Mouse (Mus musculus): ENCODE measurements around the gene Rad1.
"Not testable (repeated sequence)": the region's sequence is repeated elsewhere in the genome, so short reads cannot be mapped to it uniquely, and the experiment has no call there.

The Rad1 gene

DNA sequence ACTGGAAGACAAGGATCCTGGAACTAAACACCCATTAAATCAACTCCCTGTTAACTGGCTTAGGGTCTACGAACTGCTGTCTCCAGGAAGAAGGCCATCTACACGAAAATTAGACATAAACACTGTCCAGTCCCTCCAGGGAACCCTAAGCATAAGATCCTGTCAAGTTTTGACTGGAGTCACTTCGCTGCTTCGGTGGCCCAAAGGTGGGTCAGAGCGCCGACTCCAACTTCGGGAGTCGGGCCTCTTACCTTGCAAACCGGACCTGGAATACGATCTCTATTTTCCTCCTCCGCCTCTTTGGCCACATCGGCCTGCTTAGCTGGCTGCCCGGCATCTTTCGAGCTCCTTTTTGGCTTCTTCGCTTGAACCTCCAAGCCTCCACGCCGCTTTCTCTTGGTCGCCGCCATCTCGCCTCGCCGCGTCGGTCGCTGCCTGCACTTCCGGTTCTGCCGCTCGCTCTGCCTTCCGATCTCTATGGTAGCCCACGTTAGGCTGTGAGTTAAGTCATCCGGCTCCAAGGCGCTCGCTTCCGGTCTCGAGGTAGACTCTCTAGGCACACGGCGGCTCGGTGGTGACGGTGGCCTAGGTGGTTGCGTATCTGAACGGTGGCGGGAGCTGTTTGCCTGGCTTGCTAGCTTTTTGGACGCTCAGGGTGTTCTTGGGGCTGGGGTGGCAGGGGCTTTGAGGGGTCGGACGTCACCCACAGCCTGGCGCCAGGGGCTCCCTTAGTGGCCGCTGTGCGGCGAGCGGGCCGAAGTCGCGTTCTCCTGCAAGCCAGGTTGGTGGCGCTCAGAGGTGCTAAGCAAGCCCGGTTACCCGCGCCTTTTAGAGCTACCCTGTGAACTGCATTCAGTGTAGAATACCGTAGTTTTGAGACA, at the start of gene Rad1, which contains the start of gene Brix1:
Rad1 (plus strand) TSS at position 535 of the 881 bp plus-strand sequence.
Brix1 (minus strand) TSS at position 464 of the 881 bp plus-strand sequence.
- peak; percentile 95 for DNase-seq

DNA sequence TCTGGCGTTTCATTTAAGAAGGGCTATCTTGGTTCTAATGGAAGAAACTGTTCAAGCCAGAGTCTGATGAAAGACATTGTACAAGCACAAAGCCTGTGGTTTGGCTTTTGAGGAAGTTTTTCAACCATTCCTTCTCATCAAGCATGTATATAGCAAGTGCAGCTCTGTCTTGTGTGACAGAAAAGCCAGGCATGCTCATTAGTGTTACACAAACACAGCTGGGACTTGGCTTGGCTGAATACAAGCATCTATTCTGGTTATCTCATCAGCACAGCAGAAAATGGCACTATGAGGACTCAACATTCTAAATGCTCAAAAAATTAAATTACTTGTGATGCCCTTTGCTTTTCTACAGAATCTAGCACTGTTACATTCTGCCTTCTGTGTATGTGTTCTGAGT, 48.9 kb upstream of the Rad1 start:
- DNase-seq = no peak

DNA sequence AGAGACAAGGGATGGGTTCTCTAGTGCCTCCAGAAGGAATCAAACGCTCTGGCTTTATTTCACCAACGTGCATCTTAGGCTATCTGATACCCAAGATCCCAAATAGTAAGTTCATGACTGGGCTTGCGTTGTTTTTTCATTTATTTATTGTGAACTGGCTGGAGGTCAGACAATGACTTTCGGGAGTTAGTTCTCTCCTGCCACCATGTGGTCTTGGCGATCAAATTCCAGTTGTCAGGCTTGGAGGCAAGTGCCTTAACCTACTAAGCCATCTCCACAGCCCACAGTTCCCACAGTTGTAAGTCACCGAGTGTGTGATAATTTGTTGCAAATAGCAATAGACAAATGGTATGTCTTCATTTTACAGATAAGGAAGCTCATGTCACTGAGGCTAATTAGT, 45.9 kb upstream of the Rad1 start:
- DNase-seq = no peak

DNA sequence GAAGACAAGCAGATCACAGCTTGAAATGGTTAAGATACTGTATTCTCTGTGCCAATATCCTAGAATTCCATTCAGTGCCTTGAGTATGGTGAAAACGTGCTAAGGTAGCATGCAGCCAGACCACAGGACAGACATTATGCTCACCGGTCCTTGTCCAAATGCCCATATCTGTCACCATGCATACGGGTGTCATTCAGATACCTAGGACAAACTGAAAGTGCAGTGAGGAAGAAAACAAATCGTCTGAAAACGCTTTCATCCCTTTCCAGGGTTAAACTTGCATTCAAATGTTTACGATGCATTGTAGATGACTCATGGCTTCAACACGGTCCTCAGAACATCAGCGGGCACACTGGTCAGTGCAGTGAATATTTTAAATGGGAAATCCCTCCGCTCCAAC, 44.3 kb upstream of the Rad1 start:
- no peak for DNase-seq

DNA sequence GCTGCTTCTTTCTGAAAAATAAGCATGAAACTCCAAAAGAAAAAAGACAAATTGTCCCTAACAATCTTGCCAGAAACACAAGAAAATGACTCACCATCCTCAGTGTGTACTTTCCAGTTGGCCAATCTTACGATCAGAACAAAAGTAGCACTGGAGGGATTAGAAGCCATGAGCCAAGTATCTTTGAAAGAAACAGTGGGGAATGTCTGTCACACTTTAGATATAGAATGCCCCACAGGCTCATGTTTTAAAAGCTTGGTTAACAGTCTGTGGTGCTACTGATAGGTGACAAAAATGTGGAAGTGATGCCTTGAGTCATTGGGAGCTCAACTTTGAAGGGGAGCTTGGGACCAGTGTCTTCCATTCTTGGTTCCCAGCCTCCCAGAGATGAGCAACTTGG, 43.5 kb upstream of the Rad1 start:
- DNase-seq = no peak

DNA sequence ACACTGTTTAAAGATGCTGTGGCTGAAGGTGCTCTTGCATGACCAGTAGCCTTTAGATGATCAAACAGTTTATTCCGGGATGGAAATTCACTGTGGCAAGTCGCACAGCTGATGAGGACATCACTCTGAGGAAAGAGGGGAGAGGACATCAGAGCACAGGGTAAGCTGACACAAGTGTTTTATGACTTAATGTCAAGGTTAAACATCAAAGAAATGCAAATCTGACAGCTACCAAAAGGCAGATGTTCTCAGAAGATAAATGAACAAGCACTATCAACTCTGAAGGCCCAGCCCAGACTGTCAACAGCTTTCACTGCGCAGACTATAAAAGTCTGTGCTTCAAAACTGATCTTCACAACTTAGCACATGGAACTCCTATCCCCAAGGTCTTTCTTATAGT, 38.7 kb upstream of the Rad1 start:
- no peak for DNase-seq

DNA sequence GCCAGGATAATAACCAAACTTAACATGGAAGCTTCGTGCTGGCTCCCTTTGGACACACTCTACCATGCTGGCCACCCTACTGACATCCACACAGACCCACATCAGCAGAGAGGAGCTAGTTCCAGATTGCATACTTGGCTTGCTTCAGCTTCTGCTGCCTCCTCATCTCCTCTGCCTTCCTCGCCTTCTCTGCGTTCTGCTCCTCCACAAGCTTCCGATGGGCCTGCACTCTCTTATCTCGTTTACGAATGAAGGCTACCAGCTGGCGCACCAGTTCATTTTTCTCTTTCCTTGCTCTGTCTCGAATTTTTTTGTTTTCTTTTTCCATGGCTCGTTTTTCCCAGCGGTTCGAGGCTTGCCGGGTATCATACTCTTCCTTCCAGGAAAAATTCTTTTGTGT, 24.8 kb upstream of the Rad1 start:
- DNase-seq = no peak

DNA sequence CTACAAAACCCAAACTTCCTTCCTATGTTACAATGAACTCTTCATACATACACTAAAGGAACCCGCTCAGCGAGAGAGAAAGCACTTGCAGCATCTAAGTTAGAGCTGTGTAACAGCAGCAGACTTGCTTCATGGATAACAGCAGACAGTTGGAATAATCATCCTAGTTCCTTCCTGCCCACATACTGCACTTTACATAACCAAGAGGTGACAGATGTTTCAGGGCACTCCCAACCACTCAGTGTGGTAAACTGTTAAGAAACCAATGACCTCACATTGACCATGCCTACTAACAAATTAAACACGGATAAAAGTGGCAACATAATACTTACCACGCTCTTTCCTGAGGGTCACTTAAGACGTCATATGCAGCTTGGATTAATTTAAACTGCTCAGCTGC, 22.3 kb upstream of the Rad1 start:
- no peak for DNase-seq

DNA sequence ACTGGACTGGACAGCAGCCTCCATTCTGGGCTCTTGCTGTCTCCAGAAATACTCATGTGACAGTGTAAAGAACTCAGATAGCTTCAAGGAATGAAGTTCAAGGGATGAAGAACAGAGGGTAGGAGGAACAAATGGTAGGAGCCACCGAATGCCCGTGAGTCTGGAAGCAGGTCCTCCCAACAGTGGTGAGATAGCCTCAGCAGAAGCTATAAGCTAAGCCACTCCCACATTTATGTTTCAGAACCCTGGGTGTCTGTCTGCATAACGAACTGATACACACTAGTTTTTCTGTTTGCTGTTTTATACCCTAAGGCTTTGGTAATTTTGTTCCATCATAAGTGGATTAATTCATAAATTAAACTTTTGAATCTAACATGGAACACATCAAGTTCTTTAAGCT, 21.1 kb upstream of the Rad1 start:
- no peak for DNase-seq

DNA sequence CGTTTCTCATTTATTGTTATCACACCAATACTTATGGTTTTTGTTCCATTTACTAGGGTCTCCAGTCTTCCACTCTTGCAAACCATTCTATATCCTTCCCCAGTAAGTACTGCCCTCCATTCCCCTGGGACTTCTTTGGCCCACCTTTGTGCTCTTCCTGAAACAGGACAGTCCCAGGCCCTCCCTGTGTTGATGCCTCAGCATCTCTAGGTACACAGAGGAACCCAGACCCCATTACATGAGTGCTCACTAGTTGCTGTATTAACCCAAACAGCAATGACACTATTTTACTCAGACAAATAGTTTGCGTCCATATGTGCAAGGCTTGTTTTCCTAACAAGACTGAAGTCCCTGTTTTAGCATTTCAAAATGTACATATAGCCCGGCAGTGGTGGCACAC, 17.1 kb upstream of the Rad1 start:
- DNase-seq = peak; percentile 17

DNA sequence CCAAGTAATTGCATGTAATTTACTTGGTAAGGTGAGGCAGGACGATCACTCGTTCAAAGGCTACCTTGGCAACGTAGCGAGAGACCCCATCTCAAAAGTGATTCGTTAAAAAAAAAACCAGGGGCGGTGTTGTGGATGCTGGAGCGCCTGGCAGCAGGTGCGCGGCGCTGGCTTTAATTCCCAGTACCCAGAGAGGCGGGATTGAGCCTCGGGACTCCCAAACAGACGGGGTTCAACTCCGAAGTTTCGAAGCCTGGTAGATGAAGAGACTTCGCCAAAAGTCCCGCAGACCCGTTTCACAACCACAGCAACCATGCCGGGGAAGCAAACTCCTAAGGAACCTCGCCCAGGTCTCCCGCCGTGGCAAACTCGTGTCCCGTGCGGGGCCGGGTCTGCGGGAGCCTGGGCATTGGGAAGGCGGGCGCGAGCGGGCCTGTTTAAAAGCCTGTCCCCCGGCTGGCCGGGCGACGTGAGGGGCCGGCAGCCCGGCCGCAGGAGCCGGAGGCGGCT, 16.1 kb upstream of the Rad1 start:
- DNase-seq = peak; percentile 59

DNA sequence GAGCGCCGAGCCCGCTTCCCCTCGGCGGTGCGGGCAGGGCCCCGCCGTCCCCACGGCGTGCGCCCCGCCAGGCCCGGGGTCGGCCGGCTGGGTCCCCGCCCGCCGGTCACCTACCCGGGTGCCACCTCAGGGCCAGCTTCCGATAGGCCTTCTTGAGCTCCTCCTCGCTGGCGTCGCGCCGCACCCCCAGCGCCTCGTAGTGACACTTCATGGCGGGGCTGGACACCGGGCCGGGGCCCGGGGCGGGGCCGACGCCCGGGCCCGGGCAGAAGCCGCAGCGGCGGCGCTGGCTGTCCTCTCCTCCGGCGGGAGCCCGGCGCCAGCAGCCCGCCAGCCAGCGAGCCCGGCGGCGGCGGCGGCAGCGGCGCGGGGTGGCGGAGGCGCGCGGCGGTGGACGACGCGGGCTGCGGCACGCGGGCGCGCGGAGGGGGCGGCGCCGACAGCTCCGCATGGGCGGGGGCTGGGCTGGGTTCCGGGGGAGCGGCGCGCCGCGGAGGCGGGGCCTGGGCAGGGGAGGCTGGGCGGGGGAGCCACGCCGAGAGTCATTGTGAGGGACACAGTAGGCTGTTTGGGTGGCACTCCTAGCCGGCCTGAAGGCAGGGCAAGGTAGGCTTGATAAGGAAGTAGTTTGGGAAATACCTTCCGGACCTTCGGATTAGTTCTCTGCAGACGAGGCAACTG, 15.5 kb upstream of the Rad1 start, which contains the start of gene Dnajc21:
Dnajc21 (minus strand) TSS at position 366 of the 681 bp plus-strand sequence.
- peak; percentile 91 for DNase-seq

DNA sequence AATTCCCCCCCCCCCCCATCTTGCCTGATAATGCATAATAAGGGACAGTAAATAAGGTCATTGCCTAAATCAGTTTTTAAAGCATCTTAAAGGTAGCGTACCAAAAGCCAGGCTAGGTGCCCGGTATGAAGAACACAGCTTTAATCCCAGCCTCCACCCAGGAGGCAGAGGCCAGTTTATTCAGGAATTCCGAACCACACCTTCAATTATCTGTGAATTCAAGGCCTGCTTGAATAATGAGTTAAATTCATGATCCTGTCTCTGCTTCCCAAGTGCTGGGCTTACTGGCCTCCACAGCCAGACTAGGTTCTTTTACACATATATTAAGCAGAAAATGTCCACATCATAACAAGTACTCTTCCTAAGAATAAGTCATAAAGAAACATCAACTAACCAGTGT, 14.9 kb upstream of the Rad1 start:
- no peak for DNase-seq

DNA sequence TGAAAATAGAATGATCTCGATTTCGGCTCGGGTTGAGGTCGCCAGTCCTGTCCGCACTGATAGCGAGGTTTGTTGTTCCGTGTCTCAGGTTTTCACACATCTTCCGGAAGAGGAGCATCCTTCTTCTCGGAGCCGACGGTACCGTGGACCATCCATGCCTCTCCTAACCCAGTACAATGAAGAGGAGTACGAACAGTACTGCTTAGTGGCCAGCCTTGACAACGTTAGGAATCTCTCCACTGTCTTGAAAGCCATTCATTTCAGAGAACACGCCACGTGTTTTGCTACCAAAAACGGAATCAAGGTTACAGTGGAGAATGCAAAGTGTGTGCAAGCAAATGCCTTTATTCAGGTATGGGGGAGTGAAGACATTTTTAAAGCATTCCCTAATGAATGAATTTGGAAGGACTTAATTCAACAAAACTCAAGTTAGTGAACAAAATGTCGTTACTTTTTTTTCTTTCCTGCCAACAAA, 584 bp downstream of the Rad1 start:
- no peak for DNase-seq

DNA sequence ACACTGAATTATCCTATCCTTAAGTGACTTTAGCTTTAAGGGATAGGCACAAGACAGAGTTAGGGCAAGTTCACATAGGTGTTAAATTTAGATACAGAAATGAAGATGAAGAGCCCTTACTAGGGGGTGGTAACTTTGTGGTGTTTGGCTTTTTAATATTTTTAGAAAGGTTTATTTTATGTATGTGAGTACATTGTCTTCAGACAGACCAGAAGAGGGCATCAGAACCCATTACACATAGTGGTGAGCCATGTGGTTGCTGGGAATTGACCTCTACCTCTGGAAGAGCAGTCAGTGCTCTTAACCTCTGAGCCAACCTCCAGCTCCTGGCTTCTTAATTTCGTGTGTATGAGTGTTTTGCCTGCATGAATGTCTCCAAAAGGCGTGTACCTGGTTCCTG, 1.4 kb downstream of the Rad1 start:
- no peak for DNase-seq

DNA sequence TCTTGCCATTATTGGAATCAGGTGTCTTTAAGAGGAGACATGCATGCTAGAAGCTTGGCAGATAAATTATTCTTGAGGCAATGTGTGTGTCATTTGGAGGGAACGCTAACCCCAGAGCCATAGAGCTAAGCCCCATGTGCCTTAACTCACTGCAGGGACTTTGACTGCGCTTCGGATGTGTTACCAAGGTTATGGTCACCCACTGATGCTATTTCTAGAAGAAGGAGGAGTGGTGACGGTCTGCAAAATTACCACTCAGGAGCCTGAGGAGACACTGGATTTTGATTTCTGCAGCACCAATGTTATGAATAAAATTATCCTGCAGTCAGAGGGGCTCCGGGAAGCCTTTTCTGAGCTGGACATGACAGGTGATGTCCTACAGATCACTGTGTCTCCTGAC, 4.3 kb downstream of the Rad1 start:
- no peak for DNase-seq

DNA sequence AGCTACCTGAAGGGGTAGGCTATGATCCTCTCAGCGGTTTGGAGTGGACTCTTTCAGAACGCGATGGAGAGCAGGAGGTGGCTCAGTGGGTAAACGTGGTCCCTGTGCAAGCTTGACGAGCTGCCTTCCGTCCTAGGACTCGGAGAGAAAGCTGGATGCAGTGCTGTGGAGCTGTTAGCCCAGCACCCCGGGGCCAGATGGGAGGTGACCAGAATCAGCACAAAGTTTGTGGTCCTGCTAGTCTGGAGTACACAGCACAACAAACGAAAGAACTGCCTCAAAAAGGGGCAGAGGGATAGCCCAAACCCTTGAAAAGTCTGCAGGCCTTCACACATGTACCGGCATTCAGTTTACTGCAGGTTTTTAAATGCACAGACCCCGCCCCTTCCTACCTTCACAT, 10.1 kb downstream of the Rad1 start:
- no peak for DNase-seq

DNA sequence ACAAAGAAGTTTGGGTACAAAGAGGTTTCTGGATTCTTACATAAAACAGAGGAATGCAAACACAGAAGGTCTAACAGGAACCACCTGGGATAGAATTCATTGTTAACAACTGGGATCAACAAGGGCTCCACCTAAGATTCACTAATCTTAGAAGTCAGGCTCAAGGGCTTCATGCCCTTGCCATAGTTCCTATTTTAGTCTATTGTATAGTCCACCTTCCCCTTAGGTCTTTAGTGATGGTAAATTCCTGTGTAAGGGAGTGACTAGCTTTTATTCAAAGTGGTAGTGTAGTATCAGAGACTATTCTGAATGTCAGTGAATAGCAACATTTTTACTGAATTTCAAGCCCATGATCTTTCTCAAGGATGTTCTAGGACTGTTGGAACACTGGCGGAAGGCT, 10.9 kb downstream of the Rad1 start:
- not testable (repeated sequence) for DNase-seq

DNA sequence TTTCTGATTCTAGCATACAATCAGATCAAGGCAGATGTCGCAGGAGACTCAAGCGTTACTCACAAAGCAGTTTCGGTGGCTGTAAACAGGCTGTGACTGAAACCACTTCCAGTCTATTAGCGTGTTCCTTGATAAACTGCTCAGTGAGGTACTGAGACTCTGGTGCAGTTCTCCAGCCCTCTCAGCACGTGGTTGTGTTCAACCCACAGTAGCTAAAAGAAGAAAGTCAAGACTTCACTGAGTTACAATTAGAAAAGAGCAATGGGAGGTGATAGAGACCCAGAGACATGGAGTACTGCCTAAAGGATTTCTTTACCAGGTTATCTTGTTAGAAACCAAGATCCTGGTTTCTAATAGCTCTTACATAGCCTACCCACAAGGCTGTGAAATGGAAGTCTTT, 13.8 kb downstream of the Rad1 start:
- DNase-seq = no peak

DNA sequence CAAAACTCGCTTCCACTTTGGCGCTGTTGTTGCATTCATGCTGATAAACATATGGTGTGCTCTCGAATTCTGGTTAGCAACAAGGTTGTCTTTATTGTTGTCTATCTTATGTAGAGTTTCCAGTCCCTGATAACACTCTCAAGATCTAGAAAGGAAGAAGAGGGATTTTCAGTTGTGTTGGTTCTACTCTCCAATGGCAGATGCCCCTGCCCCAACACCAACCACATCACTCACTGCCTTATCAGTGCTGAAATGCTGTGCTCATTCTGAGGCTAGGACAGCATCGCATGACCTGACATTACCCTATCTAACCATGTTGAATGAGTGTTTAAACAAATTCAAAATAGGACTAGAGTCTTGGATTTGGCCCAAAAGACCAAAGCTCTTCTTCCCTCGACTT, 14.2 kb downstream of the Rad1 start:
- no peak for DNase-seq

DNA sequence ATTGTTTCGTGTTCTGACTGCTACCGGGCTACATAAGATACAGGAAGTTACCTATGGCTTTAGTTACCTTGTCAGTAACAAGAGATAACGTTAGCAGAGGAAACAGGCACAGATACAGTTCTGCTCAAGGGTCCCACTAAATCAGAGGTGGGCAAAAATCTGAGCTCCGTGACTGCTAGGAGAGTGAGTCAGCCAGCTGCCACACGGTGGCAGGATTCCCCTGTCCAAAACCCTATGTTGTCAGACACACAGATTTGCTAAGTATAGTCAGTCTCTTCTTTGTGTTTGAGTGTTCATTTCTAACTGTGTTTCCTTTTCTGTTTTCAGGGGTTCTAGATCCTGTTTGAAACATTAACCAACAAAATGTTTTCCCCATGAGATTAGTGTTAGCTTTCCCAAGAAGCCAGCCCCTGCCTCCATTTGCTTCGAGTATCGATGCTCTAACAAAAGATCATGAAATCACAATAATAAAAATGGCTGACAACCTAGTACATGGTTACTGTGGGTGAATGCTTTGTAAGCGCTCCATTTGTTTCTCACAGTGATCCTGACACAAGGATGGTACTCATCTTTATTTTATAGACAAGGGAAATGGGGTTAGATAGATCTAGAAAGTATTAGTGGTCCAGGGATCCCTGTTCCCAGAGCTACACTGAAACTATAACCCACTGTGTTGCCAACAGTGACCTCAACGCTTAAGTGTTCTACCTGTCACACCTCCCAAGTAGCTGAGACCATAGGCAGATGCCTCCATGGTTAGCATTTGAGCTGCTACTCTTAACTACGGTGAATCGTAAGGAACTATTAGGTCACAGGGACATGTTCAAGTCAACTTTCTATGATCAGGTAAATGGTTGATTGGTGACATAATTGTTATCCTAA, 15.3 kb downstream of the Rad1 start:
- DNase-seq = no peak

DNA sequence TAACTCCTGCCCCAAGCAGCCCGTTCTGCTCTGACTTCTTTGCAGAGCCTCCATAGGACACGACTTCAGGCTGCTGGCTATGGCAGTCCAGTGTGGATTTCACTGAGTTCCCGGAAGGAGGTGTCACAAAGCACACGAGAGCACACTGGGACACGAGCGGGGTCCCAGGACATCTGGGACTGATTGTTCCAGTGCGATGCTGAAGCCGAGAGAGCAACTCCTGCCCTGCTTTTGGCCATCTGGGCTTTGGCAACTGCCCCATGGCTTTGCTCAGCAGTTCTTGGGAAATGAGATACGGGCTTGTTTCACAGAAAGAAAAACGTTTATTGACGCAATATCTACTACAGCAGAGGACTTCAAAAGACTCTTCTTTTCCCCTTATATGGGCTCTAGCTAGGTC, 20.3 kb downstream of the Rad1 start:
- DNase-seq = no peak

DNA sequence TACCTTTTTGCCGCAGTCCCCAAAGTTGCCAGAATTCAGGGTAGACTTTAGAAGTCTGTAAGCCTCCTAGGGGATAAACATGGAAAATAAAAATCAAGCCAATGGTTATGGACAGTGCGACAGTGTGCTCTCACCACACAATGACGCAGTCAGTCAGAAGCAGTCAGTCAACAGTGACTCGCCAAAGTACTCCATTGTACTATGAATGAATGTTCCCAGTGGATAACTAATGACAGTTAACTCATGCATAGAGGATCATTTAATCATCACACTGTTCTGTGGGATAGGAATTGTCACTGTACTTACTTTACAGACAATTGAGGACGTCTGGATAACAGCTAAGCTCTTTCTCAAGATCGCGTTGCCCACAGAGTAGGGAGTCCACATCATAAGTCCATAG, 29.3 kb downstream of the Rad1 start:
- no peak for DNase-seq
